Mouse (Mus musculus): ENCODE data around the gene Camsap1. TPM values are rescaled to one million over a fixed set of nuclear protein-coding genes. Genes with fewer than 3 reads are reported as not detected.
A peak's percentile ranks its signal among the peaks of the same experiment; 100 is the strongest.

Camsap1 gene
- polyA plus RNA-seq (2017; shearing (Covaris generic)): 1 to 10 TPM; 4.5 to 8.8 TPM

DNA sequence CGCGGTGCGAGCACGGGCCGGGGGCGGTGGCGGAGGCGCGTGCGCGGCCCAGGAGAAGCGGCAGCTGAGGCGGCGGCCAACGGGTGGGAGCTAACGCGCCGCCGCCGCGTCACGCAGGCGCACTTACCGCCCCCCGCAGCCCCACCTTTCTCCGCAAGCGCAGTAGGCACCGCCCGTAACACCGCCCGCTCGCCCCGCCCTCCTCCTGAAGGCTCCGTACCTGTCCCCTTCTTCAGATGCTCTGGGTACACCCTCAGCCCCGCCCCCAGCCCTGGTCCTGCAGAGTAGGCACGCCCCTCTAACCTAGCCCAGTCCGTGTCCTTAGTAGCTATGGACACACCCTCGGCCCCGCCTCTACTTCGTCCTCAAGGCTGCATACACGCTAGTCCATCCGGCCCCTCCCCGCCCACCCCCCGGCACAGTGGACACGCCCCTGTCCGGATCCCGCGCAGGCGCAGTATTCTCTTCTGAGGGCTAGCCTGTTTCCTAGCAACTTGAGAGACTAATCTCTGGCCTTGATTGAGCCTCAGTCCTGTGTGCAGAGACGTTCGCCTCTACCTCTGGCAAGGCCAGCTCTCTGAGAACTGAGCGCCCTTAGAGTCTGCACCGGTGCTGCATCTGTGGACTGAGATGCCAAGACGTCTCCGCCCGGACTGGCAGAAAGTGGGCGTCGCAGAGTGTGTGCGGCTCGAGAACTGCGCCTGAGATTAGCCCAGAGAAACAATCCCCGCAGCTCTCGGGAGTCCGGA lies at the start of gene Camsap1:
Camsap1 (minus strand) TSS at position 124 of the 749 bp plus-strand sequence.
- ATAC-seq: peak; percentile 96

DNA sequence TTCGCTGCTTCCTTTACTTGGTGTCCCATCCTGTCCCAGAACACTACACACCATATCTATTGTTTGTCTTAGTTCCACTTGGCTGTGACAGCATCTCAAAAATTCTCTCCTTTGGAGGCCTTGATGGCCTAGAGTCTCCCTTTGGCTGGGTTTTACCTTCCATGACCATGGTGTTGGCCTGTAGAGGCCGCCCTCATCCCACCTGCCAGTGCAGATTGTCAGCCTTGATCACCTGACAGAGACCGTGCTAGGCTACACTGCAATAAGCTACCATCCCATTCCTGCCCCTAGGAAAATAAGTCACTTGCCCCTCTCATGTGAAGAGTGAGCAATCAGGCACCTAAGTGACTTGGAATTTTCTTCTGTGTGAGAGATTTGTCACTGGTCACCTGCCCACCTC lies 47.2 kb upstream of the Camsap1 start:
- ATAC-seq: no peak

DNA sequence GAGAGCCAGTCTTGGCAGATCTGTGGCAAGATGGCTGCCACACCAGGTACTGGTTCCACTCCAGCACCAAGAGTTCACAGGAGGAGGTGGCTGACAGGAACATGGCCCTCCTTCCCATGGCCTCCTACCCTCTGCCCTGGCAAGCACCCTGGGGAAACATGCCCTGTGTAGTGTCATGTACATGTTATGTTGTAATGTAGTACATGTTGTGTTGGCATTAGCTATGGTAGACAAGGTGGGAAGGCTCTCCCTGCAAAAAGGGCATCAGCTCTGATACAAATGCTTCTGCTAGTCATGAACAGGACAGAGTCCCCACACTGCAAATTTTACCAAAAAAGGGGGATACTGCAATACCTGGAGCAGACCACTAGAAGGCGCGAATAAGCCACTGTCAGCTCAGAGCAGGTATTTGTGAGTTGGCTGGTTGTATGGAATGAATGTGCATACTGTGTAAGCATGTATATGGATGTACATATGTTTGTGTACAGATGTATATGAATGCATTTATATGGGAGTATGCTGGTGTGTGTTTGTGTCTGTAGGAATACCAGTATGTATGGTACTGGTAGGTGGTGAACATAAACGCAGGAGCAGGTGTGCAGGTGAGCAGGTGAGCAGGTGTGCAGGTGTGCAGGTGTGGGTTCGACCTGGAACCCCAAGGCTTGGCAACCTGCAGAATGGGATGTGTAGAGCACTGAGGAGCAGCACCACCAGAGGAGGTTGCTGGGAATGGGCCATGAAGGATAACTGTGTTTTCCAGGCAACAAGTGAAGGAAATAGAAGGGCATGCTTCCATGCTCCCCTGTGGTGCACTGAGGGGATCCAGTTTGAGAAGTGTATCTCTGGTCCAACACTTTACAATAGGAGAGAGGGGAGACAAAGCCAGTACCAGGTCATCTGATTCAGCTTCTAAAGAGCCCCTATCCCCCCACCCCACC lies 41.3 kb upstream of the Camsap1 start:
- ATAC-seq: no peak

DNA sequence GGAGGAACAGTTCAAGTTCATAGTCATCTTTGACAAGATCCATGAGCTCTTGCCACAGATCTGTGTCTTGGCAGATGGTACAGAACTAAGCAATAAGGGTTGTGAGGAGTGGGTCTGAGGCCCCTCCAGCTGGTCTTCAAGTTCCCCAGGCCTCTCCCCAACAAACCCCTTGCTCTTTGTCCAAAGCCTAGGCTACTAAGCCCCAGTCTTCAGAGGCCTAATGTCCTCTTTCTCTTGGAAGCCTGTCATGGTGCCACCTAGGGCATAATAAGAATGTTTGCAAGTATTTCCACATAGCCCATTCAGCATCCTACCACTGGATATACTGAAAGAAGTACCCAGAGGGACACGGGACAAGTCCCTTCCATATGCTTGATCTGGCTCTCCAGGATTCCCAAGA lies 39.5 kb upstream of the Camsap1 start:
- ATAC-seq: no peak

DNA sequence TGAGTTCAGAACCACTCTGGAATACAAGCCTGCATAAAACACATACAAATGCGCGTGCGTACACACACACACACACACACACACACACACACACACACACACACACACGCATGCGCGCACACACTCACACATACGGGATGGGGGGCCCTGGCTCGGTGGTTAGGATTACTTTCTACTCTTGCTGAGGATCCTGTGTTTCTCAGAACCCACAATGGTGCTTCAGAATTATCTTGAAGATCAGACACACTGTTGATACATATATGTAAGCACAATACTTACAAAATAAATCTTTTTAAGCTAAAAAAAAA lies 39.1 kb upstream of the Camsap1 start:
- no peak for ATAC-seq

DNA sequence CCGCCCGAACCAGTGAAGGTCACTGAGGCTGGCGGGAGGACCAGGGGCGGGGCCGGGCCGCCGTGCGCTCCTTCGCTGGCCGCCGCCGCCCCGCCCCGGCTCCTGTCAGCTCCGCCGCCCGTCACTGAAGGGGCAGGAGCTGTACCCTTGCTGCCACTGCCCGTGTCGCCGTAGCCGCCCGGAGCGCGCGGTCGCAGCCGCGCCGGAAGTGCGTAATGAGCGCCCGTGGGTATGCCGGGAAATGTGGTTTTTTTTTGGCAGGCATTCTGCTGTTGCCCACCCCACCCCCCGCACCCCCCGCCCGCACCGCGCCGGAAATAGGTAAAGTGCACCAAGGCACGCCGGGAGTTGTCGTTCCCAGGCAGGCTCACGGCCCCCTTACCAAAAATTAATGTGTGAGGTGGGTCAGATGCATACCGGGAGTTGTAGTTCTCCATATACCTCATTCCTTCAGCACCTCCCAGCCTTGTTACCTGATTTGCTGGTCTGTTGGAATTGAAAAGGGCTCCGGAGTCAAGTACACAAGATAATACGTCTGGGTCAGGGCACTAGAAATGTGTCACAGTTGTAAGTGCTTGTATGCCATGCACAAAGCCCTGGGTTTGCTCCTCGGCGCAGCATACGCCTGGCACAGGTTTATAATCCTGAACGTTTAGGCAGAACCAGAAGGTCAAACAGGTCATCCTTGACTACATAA lies 38.6 kb upstream of the Camsap1 start, which contains the start of gene Ubac1:
Ubac1 (minus strand) TSS at position 187 of the 697 bp plus-strand sequence.
- ATAC-seq: peak; percentile 79

DNA sequence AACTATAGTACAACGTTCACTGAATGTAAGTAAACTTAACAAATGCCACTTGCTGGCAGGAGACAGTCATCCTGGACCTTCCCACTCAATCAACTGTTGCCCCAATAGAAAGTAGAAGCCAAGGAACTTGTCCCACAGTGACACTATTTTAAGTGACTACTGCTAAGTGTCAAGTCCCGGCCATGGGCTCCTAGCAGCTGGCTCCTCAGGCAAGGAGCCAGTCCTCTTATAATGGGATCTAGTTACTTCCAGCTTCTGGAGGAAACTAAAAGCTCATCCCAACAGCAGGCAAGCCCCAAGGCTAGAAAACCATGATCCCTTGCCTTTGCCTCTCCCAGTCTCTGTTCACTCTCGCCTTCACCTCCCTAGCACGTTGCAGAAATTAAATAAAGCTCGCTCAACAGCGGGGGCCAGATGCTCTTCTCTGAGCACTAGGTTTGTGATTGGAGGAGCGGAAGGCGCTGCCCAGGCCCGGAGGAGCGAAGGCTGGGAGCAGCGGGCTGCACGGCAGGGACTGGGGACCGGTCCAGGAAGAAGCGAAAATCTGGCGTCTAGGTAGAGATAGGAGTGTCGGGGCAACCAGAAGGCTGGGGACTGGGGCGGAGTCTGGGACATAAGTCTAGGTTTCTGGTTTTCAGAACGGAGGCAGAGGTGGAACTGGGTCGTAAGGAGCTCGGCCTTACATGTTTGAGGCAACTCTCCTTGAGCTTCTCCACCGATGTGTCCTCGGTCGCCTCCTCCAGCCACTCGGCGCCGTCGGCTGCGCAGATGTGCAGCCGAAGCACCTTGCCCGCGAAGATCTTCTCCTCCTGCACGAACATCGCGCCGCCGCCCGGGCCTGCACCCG lies 37.9 kb upstream of the Camsap1 start:
- ATAC-seq: peak; percentile 54

DNA sequence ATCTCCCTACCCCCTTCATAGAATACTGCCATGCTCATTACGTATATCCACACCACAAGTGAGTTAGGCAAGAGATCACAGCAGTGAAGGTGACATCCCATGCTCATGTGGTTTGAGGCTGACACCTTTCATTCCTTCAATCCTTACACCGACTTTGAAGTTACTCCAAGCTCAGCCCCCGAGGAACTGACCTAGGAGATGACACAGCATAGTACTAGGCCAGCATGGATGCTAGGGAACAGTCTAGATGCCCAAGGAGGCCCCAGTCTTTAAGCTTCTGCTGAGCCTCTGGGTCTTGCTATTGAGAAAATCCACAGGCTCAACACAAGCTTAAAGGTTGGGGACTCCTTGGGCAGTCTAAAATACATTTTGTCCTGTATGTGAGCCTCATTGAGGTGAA lies 36.8 kb upstream of the Camsap1 start:
- ATAC-seq: no peak

DNA sequence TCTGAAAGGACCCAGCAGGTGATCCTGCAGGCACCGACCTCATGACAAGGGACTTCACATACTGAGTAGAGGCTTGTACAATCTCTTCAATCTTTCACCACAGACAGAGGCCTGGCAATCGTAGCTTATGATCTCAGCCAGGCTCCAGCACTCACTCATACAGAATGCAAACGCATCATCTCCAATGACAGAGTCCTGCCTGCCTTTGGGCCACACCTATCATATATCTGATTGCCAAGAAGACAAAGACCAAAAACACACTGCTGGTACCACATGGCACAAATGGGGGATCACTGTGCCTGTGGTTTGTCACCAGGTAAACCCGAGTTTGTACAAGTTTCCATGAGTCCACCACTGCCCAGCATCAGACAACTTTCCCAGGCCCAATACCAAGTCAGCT lies 34.2 kb upstream of the Camsap1 start:
- ATAC-seq: no peak

DNA sequence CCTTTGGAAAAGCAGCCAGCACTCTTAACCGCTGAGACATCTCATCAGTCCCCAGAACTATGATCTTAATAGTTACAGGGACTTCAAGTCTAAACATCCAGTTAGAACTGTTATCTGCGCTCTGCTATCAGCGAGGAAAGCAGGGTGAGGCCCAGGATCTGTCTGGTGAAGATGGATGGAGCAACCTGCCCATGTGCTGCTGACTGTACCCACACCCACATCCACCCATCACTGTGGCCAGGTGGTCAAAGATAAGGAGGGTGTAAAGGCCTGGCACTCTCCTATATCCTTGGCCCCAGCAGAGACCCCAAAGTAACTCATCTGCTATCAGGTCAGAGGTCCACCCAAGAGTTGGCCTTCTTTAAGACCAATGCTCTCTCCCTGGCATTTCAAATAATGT lies 30.6 kb upstream of the Camsap1 start:
- no peak for ATAC-seq

DNA sequence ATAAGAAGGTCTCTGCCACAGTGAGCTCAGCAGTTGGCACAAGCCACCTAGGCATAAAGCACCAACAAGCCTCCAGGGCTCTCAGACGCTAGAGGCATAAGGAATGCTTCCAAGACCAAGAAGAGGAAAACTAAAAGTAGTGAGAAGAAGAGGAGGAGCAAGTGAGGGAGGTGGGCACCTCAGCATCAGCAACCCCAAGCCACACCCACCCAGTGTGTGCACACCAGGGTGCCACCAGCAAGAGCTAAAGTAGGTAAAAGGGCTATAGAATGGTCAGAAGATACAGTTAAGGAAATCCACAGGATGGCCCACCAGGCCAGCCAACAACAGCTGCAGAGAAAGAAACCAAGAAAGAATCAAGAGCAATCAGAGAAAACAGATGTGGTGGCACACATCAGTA lies 28.3 kb upstream of the Camsap1 start:
- no peak for ATAC-seq

DNA sequence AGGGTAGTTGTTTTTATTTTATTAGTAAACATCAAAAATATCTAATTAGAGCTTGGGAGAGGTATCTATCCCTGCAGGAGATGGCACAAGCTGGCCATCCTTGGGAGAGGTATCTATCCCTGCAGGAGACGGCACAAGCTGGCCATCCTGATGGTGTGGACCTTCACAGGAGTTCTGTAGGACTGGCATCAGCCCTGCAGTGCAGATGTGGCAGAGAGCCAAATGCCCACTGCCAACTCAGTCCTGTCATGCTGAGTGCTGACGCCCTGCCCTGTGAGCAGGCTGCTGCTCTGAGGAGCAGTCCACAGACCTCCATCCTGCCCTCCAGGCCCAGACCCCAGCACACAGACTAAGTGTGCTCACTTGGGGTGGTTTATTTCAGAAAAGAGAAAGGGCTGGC lies 18.9 kb upstream of the Camsap1 start:
- ATAC-seq: no peak

DNA sequence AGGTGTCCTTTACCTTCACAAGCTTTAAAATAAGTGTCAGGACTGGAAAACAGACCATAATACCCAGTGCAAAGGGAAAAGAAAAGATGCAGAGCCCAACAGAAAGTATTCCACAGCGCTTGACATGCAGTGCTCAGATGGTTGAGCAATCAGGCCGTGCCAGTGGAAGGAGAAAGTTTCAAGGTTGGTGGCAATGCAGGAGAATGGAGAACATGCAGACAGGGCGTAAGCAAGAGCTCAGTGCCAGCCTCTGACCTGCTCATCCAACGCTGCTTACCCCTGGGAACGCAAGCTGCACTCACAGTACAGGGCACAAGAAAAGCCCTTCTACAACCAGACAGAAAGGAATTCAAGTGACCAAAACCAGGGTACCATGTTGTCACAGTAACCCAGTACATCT lies 18.1 kb upstream of the Camsap1 start:
- ATAC-seq: no peak

DNA sequence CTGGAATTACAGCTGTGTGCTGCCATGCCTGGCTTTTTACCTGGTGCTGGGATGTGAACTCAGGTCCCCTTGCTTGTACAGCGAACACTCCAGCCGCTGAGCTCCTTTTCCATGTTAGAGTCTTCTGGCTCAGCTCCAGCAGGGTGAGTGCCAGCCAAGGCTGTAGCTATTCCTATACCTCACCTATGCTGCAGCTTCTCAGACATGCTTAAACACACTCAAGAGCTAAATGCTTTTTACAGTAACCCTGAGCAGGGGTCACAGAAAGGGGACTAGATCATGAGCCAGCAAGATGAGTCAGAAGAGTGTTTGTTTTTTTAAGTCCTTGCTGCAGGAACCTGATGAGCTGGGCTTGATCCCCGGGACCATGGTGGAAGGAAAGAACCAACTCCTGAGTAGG lies 14.6 kb upstream of the Camsap1 start:
- no peak for ATAC-seq

DNA sequence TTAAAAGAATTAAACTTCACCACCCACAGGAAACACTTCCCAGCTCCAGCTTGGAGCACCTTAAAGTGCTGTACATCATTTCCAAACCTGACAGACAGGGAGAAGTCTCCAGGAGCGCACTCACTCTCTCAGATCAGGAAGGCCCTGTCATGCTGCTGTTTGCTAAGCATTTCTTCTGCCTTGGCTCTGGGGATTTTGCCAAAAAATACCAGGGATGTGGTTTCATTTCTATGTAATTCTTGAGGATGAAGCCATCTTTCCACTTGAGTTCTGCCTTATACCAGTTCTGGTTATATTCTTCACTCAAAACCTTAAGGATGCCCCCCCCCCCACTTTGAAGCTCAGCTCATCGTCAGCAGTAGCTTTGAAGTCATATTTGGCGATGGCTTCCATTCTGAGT lies 11.7 kb upstream of the Camsap1 start:
- ATAC-seq: no peak

DNA sequence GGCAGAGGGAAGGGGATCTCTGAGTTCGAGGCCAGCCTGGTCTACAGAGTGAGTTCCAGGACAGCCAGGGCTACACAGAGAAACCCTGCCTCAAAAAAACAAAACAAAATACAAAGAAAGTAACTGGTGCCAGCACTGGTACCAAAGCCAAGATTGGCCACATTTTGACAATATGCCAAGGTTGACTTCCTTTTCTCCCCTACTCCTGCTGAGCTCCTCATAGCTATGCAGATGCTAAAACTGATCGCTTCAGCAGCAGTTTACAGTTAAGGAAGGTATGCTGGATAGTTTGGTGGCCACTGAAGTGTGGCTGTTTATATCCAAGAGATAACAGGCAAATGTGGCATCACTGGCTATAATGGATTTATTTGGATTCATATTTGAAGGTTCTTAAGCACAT lies 9.2 kb upstream of the Camsap1 start:
- no peak for ATAC-seq

DNA sequence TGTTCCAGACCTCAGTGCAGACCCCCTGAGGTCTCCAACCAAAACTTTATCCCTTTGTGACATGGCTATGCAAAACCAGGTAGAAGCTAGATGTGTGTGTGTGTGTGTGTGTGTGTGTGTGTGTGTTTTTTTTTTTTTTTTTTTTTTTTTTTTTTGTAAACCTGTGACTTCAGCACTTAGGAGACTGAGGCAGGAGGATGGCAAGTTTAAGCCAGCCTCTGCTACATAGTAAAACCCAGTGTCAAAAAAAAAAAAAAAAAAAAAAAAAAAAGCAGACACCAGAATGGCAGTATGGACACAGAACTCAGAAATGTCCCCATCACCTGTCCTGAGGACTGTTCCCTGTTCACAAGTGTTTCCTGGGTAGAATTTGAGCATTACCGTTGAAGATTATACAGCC lies 6.6 kb upstream of the Camsap1 start:
- ATAC-seq: no peak

DNA sequence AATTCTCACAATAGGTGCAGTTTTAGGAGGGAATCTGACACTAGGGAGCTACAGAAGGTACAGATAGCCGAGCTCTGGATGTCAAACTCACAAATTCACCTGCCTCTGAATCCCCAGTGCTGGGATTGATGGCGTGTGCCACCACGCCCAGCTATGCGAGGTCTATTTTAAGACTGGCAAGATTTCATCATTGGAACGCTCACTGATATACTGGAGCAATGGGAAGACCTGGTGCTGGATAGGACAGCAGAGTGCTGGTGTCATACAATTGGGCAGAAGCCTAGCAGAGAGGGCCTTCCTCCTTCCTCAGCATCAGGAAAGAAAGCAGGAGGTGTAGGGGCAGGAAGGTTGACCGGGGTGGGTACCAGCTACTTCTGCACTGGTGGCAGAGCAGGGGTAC lies 4.7 kb upstream of the Camsap1 start:
- no peak for ATAC-seq

DNA sequence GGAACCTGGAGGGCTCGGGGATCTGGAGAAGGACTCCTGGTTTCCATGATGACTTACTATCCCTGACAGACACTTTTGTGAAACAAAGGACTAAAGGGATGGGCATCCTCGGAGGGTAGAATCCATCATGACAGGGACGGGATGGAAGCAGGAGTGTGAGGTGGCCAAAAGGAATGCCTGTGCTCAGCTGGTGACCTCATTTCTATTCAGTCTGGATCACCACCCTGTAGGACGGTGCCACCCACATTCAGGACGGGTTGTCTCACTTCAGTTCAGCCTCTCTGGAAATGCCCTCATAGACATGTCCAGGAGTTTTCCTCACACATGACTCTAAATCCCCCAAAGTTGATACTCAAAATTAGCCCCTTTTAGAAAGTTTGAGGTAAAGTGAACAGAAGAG lies 3.5 kb upstream of the Camsap1 start:
- no peak for ATAC-seq

DNA sequence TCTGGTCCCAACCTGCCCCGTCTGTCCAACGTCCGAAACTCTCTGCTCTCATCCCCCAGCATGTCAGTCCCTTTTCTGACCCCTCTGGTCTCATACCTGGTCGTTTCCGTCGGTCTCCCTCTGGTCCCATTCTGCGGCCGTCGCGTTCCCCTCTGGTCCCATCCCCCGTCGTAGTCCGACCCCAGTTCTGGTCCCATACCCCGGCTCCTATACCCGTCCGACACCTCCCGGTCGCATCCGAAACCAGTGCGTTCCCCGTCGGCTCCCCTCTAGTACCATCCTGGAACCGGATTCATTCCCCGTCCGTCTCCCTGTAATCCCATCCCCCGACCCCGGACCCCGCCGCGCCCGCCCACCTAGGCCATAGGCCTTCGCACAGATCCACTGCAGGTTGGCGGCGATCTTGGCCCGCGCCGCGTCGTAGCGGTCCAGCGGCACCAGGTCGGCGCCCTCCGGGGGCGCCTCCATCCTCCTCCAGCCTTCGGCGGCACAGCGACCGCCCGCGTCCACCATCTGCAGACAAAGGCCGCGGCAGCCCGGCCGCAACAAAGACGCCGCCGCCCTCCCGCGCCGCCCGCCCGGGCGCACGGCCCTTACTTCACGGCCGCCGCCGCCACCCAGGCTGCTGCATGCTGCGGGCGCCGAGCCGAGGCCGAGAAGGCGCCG lies 523 bp downstream of the Camsap1 start:
- no peak for ATAC-seq

DNA sequence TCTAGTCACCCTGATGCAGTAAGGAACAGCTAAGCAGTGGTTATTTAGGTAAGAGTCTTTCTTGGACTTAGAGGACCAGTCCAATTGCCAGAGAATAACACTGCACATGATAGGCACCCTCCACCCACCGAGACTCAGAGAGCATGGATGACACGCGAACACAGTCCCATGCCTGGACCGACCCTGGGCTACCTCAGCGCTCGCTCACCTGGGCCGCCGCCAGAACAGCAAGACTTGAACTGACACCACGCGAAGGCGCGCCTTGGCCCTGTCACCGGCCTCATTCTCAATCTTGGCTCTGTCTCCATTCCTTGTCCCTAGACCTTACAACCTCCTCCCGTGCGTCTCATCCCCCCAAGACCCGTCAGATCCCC lies 1.0 kb downstream of the Camsap1 start:
- ATAC-seq: no peak

DNA sequence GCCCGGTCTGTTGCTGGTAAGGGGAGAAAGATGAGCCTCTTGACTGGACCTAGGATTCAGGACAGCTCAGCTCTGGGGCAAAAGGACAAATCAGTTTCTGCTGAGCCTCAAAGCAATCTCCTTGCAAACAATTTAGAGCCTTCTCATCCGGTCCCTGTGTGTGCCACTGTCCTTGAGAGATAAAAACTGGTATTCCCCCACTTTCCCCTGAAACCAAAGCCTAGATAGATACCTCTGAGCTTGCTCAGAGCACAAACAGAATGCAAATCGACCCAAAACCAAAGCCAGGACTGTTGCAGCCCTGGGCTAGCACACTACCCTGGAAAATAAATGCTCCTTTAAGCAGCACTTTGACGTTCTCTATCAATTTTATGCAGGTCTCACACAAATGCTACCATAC lies 4.1 kb downstream of the Camsap1 start:
- no peak for ATAC-seq
